Mouse (Mus musculus) G1E-ER4 (cell line): ENCODE measurements around the gene Arv1. TPM values are rescaled to one million over a fixed set of nuclear protein-coding genes. Genes with fewer than 3 reads are reported as not detected.

Source experiments
- GATA1 ChIP-seq: IDR thresholded peaks from one replicate; pipeline ENCODE4 v1.8.0; 2012; ENCODE audit warnings: low read length, inconsistent platforms
- polyA plus RNA-seq: library from polyadenylated mRNA; stranded (reverse); fragments of >175 nt; gene quantifications from 2 replicates; pipeline ENCODE4 v1.2.3, GENCODE M21; 2012

Gene Arv1
- polyA plus RNA-seq, 1 experiment: 21.2 TPM

DNA sequence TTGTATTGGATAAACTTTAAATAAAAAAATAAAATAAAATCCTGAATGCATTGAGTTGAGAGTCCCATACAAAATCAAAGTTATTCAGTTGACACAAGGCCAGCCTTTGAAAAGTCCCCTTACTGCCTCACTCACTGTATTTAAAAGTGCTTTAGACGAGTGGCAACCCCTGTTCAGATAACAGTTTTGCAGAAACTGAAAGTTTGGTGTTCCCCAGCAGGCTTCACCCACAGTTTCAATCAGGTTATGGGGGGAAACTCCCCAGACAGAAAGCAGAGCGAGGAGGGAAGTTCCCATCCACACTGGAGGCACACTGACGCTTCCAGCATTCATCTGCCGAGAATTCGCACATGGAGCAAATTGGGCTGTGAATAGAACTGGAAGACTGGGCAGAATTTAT is 34.7 kb downstream of the Arv1 start:
- no peak for TF ChIP-seq GATA1

DNA sequence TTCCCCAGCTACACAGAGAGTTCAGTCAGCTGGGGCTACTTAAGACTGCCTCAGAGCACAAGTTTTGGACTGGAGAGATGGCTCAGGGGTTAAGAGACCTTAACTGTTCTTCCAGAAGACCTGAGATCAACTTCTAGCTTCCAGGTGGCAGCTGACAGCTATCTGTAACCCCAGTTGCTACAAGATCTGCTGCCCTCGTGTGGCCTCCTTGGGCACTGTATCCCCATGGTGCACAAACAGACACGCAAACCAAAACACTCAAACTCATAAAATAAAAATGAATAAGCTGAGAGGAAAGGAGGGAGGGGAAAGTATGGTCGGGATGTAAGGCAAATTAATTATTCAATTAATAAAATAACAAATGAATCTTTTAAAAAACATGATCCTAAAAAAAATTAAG is 36.6 kb downstream of the Arv1 start:
- TF ChIP-seq GATA1: no peak

DNA sequence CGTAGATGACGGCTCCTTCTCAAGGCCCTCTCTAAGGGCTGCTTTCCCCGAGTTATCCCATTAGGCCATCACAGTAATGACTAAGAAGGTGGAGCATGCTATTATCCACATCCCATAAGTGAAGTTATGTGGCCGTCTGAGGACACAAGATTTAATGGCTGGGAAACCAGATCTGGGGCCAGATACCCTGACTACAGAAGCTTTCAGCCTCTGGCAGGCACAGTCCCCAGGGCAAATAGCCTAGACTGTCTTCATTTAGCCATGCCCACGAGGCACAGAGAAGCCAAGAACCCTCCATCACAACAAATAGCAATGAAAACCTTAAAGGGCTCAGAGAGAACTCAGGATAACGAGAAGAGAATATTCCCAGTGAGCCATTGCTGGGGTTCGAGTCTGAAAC is 41.1 kb downstream of the Arv1 start:
- TF ChIP-seq GATA1: no peak

DNA sequence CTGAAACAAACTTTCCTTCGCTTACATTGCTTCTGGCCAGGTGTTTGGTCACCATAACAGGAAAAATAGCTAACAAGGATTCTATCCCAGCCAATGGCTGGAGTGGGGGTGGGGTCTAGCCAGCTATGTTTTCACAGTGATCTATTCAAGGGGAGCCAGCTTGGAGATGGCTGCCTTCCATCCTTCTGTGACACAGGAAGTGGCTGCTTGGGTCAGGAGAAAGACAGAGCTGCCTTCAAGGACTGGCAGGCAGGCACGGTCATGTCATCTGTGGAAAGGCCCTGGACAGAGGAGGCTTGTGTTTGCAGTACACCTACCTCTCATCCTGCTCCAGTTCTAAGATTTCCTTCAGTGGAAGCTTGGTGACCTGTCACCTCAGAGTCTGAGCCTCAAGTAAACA is 50.5 kb downstream of the Arv1 start:
- TF ChIP-seq GATA1: no peak

DNA sequence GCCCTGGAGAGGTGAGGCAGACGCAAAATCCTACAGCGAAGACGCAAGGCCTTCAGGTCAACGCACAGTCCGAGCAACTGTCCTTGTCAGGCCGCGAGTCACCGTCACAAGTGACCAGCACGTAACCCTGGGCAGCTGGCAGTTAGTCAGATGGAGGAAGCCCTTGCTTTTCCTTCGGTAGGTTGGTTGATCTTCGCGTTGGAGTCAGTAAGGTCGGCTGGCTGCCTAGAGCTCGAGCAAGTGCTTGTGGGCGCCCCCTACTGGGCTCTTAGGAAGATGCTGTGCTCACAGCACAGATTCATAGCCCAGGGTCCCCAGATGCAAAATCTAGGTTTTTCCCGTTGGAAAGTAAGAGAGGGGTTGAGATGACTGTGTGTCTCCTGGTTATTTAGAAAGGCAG is 53.8 kb downstream of the Arv1 start:
- no peak for TF ChIP-seq GATA1

DNA sequence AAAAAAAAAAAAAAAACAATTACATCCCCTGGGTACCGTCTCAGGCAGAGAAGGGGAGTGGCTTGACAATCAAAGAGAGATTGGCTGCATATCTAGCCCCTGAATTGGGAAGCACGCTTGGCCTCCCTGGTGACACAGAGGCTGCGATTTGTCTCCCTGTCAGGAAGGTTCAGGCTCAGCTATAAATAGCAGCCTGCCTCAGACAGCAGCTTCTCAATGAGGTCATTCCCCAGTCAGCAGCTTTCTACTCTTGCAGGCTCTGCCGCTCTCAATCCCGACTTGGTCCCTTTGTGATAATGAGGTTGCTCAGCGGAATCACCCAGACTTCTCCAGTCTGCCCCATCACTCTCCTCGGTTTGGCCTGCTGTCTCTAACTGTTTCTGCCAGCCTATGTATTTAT is 58.3 kb downstream of the Arv1 start:
- TF ChIP-seq GATA1: no peak

DNA sequence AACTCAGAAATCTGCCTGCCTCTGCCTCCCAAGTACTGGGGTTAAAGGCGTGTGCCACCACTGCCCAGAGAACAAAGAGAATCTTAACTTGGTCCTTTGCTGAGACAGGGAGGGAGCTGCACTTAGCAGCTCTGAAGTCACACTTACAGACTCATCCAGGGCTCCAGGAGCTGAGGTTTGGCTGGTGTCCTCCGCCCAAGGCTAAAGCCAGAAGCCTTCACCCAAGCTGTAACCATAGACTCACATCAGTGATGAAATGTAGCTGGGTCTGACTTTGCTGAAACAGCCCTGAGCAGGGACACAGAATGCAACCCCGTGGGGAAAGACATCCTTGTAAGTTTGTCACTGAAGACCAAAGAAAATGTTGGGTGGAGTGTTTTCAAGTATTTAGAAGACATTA is 60.5 kb downstream of the Arv1 start:
- TF ChIP-seq GATA1: no peak

DNA sequence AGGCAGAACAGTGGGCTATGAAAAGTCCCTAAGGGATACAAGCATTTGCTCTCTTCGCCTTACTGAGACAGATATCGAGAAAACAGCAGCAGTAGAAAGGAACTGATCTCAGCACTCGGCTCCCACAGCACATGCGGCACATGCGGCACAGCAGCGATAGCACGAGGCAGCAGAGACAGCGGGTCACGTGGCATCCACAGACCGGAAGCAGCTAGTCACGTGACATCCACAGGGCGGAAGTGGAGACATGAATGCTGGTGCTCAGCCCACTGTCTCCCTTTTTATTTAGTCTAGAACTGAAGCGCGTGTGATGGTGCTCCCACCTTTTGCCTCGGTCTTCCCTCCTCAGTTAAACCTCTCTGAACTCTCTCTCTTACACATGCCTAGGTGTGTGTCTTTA is 61.3 kb downstream of the Arv1 start:
- TF ChIP-seq GATA1: no peak

Other genes with a start within 250 kb of the Arv1 start
- 16.7 and 23.3 TPM in 2 replicates for gene Cog2, start 201.4 kb upstream of the Arv1 start, polyA plus RNA-seq
- not detected in 2 replicates for gene Agt, start 152.4 kb upstream of the Arv1 start, polyA plus RNA-seq
- not detected in 2 replicates for gene Capn9, start 146.0 kb upstream of the Arv1 start, polyA plus RNA-seq
- 22.3 and 26.3 TPM in 2 replicates for gene 2310022B05Rik, start 58.8 kb upstream of the Arv1 start, polyA plus RNA-seq
- 12.7 and 13.4 TPM in 2 replicates for gene Ttc13, start 156 bp upstream of the Arv1 start, polyA plus RNA-seq
- not detected in 2 replicates for gene Fam89a, start 29.7 kb downstream of the Arv1 start, polyA plus RNA-seq
- not detected in 2 replicates for gene Trim67, start 71.0 kb downstream of the Arv1 start, polyA plus RNA-seq
- 101 and 119 TPM in 2 replicates for gene Gnpat, start 140.9 kb downstream of the Arv1 start, polyA plus RNA-seq
- gene 2810004N23Rik, start 141.0 kb downstream of the Arv1 start, polyA plus RNA-seq: 24.8 and 34.2 TPM in 2 replicates
- 11.9 and 12.4 TPM in 2 replicates for gene Exoc8, start 175.6 kb downstream of the Arv1 start, polyA plus RNA-seq
- 9.5 and 16.9 TPM in 2 replicates for gene Sprtn, start 175.7 kb downstream of the Arv1 start, polyA plus RNA-seq
- 15.4 and 20.4 TPM in 2 replicates for gene Egln1, start 227.2 kb downstream of the Arv1 start, polyA plus RNA-seq